Mouse (Mus musculus) bone marrow macrophage, adult 2 months (primary cell): ENCODE data around the gene Lysmd1. TPM values are rescaled to one million over a fixed set of nuclear protein-coding genes. Genes with fewer than 3 reads are reported as not detected.
"Not testable (repeated sequence)": the region's sequence is repeated elsewhere in the genome, so short reads cannot be mapped to it uniquely, and the experiment has no call there.

Experiments used
- H3K27ac ChIP-seq: 2 replicates; pipeline ENCODE4 v1.5.1; 2012; ENCODE audit warnings: low read depth, low read length; ENCODE audit not compliant: insufficient read depth
- H3K4me1 ChIP-seq: 2 replicates; pipeline ENCODE4 v1.6.1; 2012; ENCODE audit warnings: low read length; ENCODE audit not compliant: control insufficient read depth, insufficient read depth
- H3K4me3 ChIP-seq: 2 replicates; pipeline ENCODE4 v1.5.1; 2012; ENCODE audit warnings: mild to moderate bottlenecking, low read length, moderate library complexity; ENCODE audit not compliant: insufficient read depth
- CTCF ChIP-seq: IDR thresholded peaks from 2 replicates; pipeline ENCODE4 v1.5.1; 2012; ENCODE audit warnings: low read depth, mild to moderate bottlenecking, low read length, moderate library complexity
- POLR2A ChIP-seq: IDR thresholded peaks from 2 replicates; pipeline ENCODE4 v1.6.1; 2012; ENCODE audit warnings: mild to moderate bottlenecking, low read depth, low read length, borderline replicate concordance
- polyA plus RNA-seq: library from polyadenylated mRNA; stranded (reverse); fragments of >200 nt; gene quantifications from 2 replicates; pipeline ENCODE4 v1.2.4, GENCODE M21; 2012; ENCODE audit not compliant: missing spikeins, insufficient read depth, insufficient read length

Lysmd1 gene
- polyA plus RNA-seq, result 5.6 and 6.0 TPM in 2 replicates

GRCm38 (mm10) chr3:95133680-95134101 is at the start of gene Lysmd1, which contains the start of gene Scnm1:
Lysmd1 (plus strand) TSS chr3:95134088.
Scnm1 (minus strand) TSS chr3:95134011.
- TF ChIP-seq CTCF (no peak; the same call in 1 of the 2 replicates), POLR2A (no peak)
- Histone ChIP-seq H3K4me1 (peaks cover 21% of the 10 kb centered on the region), H3K27ac (peak within 1 kb of the TSS; percentile 96), H3K4me3 (peak within 1 kb of the TSS; percentile 66)

DNA sequence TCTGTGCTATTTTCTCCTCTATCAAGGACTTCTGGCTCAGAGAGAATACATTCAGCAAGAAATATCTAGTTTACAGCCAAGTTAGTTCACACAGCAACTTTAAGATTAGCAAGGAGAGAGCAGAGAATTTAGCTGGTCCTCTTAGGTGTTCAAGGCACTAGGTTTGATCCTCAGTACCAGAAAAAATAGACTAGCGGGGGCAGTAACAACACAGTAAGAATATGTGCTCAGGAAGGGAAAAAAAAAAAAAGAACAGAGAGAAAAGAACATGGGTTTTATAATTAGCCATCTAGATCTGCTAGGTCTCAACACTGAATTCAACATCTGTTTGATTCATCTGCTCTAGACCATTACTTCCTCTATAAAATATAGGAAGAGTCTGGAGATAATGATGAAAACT is 45.8 kb upstream of the Lysmd1 start:
- TF ChIP-seq CTCF, result no peak
- TF ChIP-seq POLR2A, result no peak
- Histone ChIP-seq H3K27ac (no peak overlapping the region), H3K4me1 (no peaks in the 10 kb centered on the region; the same call in 1 of the 2 replicates), H3K4me3 (no peak overlapping the region)

- TF ChIP-seq POLR2A, result no peak
- TF ChIP-seq CTCF, result no peak
- H3K4me3 ChIP-seq, result no peak overlapping the region
- peaks cover 20% of the 10 kb centered on the region for H3K4me1 ChIP-seq
- H3K27ac ChIP-seq, result no peak overlapping the region
Observed at GRCm38 (mm10) chr3:95100854-95101253, 33.0 kb upstream of the Lysmd1 start.

GRCm38 (mm10) chr3:95105121-95105520 is 28.8 kb upstream of the Lysmd1 start:
- peak overlapping the region; percentile 51; the same call in 1 of the 2 replicates for H3K27ac ChIP-seq

GRCm38 (mm10) chr3:95105586-95106337 is 28.1 kb upstream of the Lysmd1 start:
- peak overlapping the region; percentile 79 for H3K4me3 ChIP-seq
- H3K27ac ChIP-seq, result peak overlapping the region; percentile 65
- TF ChIP-seq POLR2A (no peak), CTCF (no peak)
- H3K4me1 ChIP-seq, result peaks cover 9% of the 10 kb centered on the region

More at GRCm38 (mm10) chr3:95105121-95105520, 28.8 kb upstream of the Lysmd1 start:
- H3K4me3 ChIP-seq, result peak overlapping the region; percentile 79
- TF ChIP-seq CTCF (no peak), POLR2A (no peak)
- H3K4me1 ChIP-seq, result peaks cover 9% of the 10 kb centered on the region

DNA sequence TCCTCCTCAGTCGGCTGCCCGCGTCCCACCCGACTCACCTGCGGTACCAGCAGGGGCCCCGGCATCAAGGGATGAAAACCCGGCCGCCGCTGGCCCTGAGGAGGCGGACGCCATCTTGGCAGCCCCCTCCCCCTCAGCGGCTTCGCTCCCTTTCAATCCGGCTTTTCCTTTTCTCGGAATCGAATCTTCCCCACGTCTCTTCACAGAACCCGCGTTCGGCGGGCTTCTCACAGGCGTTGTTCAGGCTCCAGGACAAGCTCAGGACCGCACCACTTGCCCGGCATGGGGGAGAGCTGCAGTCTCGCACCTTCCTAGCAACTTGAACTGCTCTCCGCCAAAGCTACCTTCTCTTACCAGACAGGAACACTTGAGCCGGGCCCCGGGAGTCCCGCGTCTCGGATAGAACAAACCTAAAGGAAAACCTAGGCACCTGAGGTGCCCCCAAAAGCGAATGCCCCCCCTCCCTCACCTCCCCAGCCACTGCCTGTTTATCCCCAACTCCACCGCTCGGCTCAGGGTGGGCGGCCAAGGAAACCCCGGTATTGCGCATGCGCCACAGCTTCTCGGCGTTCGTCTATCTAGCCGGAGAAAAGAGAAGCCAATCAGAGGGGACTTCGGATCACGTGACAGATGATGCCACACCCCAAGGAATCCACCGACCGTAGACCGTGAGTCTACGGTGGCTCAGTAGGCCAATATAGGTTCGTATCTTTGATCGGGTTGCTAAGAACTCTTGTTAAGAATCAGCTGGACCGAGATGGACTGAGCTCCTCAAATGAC is 27.4 kb upstream of the Lysmd1 start, which contains the start of gene Pip5k1a:
Pip5k1a (minus strand) TSS at position 593 of the 780 bp plus-strand sequence.
- Histone ChIP-seq H3K27ac (peak within 1 kb of the TSS; percentile 65), H3K4me3 (peak within 1 kb of the TSS; percentile 79), H3K4me1 (peaks cover 7% of the 10 kb centered on the region)
- TF ChIP-seq CTCF, result no peak
- TF ChIP-seq POLR2A, result no peak

DNA sequence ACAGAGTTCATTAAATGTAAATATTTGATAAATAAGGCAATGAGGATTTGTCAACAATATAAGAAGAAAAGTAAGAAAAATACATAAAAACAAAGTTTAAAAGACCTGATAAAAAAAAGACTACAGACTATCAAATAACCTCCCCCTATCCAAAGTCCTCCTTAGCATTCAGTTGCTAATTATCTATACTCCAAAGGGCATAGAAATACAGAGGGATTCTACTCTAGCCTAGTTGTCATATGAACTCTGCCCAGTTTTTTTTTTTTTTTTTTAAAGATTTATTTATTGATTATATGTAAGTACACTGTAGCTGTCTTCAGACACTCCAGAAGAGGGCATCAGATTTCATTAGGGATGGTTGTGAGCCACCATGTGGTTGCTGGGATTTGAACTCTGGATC is 26.6 kb upstream of the Lysmd1 start:
- not testable (repeated sequence) for H3K27ac ChIP-seq, H3K4me1 ChIP-seq, H3K4me3 ChIP-seq

GRCm38 (mm10) chr3:95107898-95108297 is 26.0 kb upstream of the Lysmd1 start:
- Histone ChIP-seq H3K4me1 (peaks cover 14% of the 10 kb centered on the region), H3K4me3 (no peak overlapping the region)
- TF ChIP-seq POLR2A (no peak), CTCF (no peak)

GRCm38 (mm10) chr3:95110911-95111726 is 22.8 kb upstream of the Lysmd1 start, which contains the start of gene Vps72:
Vps72 (plus strand) TSS chr3:95111022.
- Histone ChIP-seq H3K27ac (peak within 1 kb of the TSS; percentile 92), H3K4me1 (peaks cover 16% of the 10 kb centered on the region), H3K4me3 (peak within 1 kb of the TSS; percentile 84)
- TF ChIP-seq POLR2A (peak; percentile 78; the same call in 1 of the 2 replicates), CTCF (no peak)

More at GRCm38 (mm10) chr3:95107898-95108297, 26.0 kb upstream of the Lysmd1 start:
- H3K27ac ChIP-seq, result no peak overlapping the region
